Mouse (Mus musculus): ENCODE results near the gene Zbtb42.

Zbtb42 gene

GRCm38 (mm10) chr12:112683351-112683750 is 4.7 kb downstream of the Zbtb42 start:
- no peak for DNase-seq (ENCODE audit: low read depth, low spot score)

- no peak for DNase-seq (ENCODE audit: low read depth, low spot score)
Measured at GRCm38 (mm10) chr12:112688458-112688857, 9.8 kb downstream of the Zbtb42 start.

- DNase-seq (ENCODE audit: low read depth, low spot score): peak; percentile 95
Measured at GRCm38 (mm10) chr12:112693185-112694126, 14.8 kb downstream of the Zbtb42 start.

- DNase-seq (ENCODE audit: low read depth, low spot score): no peak
Measured at GRCm38 (mm10) chr12:112694127-112694475, 15.5 kb downstream of the Zbtb42 start.

DNA sequence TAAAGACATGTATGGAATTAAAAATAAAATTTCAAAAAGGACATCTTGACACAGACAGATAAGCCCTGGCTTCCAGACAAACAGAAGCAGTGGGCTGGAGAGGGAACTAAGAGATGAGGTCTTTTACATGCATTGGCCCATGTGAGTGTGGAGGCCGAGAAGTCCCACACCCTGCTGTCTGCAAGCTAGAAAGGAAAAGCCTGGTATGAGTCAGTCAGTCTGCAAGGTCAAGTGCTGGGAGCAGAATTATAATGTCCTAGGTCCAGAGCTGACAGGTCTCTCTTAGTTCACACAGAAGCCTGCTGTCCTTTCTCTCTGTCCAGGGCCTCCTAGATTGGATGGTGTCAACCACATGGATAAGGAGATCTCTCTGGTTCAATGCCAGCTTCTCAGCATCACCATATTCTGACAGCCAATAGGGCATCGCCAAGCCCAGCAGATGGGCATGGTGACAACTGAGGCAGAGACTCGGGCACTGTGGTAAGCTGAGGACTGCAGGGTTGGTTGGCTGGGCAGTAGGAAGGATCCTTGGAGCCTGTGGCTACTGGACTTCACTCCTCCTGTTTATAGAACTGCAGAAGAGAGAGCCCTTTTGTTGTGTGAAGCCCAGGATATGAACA is 18.3 kb downstream of the Zbtb42 start:
- DNase-seq (ENCODE audit: low read depth, low spot score): no peak

DNA sequence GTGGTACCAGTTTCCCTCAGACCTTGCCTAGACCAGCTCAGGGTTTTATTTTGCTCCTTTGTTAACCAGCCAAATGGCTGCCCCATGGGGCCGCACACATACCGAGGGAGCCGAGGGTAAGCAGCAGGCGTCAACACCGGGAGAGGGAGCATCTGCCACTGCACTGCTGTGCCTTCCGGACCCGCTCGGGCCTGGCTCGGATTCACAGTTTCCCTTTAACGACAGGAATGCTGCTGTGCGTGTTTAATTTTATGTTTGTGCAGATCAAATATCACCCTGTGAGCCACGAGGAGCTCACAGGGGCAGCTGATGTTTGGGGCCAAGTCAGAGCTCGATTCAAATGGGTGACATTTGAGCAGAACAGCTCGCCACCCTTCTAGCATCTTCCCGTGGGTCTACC is 21.9 kb downstream of the Zbtb42 start:
- DNase-seq (ENCODE audit: low read depth, low spot score): no peak

- no peak for DNase-seq (ENCODE audit: low read depth, low spot score)
Measured at GRCm38 (mm10) chr12:112702374-112703320, 24.0 kb downstream of the Zbtb42 start.

DNA sequence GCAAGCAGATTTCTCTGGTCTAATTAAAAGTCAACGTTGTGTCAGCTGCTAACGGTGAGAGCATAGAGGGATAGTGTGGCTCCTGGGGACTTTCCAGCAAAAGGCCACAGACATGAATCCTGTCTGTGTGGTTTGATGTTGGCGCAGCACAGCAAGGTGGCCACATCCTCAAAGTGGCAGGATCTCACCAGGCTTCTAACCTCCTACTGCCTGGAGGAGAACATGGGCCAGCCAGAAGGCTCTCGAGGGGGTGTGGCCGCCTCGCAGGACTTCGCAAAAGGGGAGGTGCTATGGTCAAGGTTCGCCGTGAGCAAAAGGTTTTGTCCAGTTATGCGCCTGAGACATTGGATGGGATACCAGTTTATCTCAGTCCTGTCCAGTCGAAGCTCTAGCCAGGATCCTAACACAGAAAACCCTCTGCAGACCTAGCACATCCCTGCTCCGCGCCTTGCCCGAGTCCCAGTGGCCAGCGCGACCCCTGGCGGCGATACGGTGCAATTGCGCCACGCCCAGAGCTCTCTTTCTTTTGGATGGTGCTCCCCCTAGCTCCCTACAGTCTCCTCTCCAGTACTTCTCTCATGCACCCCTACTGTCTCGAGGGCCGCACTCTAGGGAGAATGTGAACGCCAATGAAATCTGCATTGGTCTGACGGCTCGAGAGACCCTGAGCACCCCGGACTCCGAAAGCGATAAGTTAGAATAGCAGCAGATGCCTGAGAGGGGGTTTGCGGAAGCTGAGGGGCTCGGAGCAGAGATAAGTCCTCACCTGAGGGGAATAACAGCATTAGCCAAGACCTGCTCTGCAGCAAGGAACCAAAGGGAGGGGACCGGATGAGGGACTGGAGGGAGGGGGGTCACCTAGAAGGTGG is 28.3 kb downstream of the Zbtb42 start:
- peak; percentile 82 for DNase-seq (ENCODE audit: low read depth, low spot score)

DNA sequence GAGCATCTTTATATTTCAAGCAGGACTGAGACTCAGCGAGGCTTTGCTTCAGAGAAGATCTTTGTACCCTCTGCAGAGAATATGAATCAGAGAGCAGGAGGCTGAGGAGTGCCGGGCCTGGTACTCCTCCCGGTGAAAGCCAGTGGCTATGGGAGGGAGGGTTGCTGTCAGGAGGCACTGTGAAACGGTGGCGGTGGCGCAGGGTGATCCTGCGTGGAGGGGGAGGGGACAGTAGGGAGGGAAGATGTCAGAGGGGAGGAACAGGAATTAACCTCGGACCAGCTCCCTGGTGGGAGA is 28.9 kb downstream of the Zbtb42 start:
- DNase-seq (ENCODE audit: low read depth, low spot score): no peak

- DNase-seq (ENCODE audit: low read depth, low spot score): no peak
Measured at GRCm38 (mm10) chr12:112713984-112714383, 35.4 kb downstream of the Zbtb42 start.

DNA sequence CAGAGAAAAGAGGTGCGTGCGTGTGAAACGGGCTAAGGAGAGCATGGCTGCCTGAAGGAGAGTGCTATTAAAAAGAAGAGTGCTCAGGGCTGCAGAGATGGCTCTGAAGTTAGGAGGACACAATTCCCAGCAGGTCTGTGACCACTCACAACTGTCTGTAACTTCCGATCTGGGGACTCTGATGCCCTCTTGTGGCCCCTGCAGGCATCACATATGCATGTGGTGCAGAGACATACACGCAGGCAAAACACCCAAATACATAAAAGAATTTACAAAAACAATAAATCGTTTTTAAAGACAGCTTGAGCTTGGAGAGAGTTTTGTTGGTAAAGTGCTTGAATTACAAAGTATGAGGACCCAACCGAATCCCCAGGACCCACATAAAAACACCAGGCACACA is 38.5 kb downstream of the Zbtb42 start:
- peak; percentile 76 for DNase-seq (ENCODE audit: low read depth, low spot score)

DNA sequence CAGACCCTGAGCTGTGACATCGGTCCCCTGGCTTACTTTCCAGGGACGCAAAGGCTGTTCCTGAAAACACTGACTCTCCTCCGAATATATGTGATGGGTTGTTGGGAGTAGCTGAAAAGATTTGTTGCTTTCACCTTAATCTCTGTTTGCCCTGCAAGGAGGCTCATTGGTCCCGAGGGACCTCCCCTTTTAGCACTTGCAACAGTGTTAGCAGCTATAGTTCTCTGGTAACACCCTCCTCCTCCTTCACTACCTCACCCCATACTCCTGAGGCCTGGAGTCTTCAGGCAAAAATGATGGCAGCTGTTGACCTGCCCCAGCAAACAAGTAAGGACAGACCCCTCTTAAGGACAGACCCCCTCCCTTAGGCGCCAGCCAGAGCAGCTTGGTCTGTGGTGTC is 40.4 kb downstream of the Zbtb42 start:
- no peak for DNase-seq (ENCODE audit: low read depth, low spot score)

- DNase-seq (ENCODE audit: low read depth, low spot score): no peak
Measured at GRCm38 (mm10) chr12:112720216-112720615, 41.6 kb downstream of the Zbtb42 start, which contains the start of gene Cep170b. Cep170b (plus strand) TSS chr12:112720455.

DNA sequence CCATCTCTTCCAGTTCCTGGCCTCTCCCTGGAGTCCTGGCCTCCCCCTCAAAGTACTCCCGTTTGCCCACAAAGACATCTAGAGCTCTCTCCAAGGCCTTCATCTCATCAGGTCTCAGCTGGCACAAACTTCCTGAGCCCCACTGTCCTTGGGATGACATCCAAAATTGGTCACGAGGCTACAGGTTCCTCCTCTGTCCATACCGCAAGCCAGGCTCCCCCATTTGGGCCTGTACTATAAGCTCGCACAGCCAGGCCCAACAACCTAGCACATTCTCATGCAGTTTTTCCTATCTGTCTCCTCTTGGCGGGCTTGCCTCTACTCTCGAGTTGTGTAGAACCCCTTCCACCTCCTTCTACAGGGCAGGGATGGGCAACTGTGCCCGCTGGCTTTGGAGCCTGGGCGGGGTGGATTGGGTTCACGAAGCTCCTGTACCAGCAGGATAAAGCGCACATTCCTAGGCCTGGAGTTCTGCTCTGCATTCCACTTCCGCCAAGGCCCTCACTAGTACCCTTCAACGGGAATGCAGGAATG is 42.3 kb downstream of the Zbtb42 start:
- peak; percentile 27 for DNase-seq (ENCODE audit: low read depth, low spot score)

DNA sequence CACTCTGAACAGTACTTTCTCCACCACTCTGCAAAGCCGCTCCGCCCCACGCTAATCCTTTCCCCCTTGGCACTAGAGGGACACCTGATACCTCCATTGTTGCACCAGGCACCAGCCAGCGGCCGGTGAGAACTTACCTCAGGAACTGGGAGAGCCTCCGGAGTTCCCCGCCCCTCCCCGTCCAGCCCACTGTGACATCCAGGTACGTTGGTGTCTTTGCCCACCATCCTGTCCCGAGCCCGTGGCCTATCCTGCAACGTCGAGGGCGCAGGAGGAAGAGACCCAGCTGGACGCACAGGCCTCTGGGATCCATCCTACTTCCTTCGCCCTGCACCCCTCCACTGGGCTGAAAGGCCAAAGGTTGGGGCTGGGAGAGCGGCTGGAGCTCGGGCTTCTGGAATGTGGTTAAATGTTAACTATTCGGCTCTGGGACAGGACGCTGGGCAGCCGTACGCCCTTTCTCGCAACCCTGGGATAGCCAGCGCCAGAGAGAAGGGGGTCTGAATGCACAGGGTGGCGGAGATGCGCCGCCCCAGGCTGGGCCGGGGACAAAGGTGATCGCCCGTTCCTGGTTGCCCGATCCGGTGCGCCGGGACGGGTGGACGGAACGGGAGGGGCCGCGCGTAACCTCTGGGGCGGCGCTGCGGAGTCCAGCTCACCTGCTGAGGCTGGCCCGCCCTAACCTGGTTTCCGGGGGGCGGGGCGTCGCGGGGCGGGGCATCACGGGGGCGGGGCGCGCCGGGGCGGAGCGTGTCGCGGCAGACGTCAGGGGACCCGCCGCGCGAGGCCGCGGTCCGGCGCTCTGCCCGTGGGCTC is 43.0 kb downstream of the Zbtb42 start:
- DNase-seq (ENCODE audit: low read depth, low spot score): peak; percentile 84

GRCm38 (mm10) chr12:112722240-112723027 is 43.8 kb downstream of the Zbtb42 start:
- no peak for DNase-seq (ENCODE audit: low read depth, low spot score)

DNA sequence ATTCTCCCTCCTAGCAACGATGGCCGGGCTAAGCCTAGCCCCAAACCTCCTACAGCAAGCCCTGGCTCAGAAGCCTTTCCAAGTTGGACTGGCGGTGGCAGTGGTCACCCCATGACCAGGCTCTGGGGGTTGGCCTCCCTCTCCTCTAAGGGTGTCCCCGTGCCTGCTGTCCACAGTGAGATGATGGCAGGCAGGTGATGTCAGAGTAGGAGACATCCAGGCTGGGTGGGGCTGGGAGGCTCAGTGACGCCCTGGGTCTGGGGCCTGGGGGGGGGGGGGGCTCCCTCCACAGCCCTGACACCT is 44.4 kb downstream of the Zbtb42 start:
- DNase-seq (ENCODE audit: low read depth, low spot score): no peak

GRCm38 (mm10) chr12:112723445-112723844 is 44.8 kb downstream of the Zbtb42 start:
- DNase-seq (ENCODE audit: low read depth, low spot score): no peak

GRCm38 (mm10) chr12:112724077-112724805 is 45.6 kb downstream of the Zbtb42 start:
- peak; percentile 80 for DNase-seq (ENCODE audit: low read depth, low spot score)
